Mouse (Mus musculus) liver, embryonic 12.5 days (tissue): ENCODE measurements around the gene Pcyt1a. TPM values are rescaled to one million over a fixed set of nuclear protein-coding genes. Genes with fewer than 3 reads are reported as not detected.
A peak's percentile ranks its signal among the peaks of the same experiment; 100 is the strongest.

Experiments used
- ATAC-seq: fragments of 200-750 bp; cut with Nextera tagmentation; 2 replicates; pipeline ENCODE4 v1.8.0; 2017; ENCODE audit warnings: moderate number of reproducible peaks, mild to moderate bottlenecking, moderate library complexity
- H3K27ac ChIP-seq: fragments of 300-500 bp; sonication (generic); 2 replicates; pipeline ENCODE4 v1.5.1; 2016; ENCODE audit warnings: mild to moderate bottlenecking
- H3K27me3 ChIP-seq: fragments of 300-500 bp; sonication (generic); replicated peaks from 2 replicates; pipeline ENCODE4 v1.6.1; 2016; ENCODE audit warnings: mild to moderate bottlenecking, moderate library complexity
- H3K36me3 ChIP-seq: fragments of 300-500 bp; sonication (generic); 2 replicates; pipeline ENCODE4 v1.6.1; 2016; ENCODE audit warnings: mild to moderate bottlenecking, moderate library complexity
- H3K4me1 ChIP-seq: fragments of 300-500 bp; sonication (generic); 2 replicates; pipeline ENCODE4 v1.6.1; 2016
- H3K4me2 ChIP-seq: fragments of 300-500 bp; sonication (generic); 2 replicates; pipeline ENCODE4 v1.6.1; 2016; ENCODE audit warnings: mild to moderate bottlenecking, moderate library complexity
- H3K4me3 ChIP-seq: fragments of 300-500 bp; sonication (generic); 2 replicates; pipeline ENCODE4 v1.5.1; 2016; ENCODE audit warnings: mild to moderate bottlenecking, moderate library complexity
- H3K9ac ChIP-seq: fragments of 300-500 bp; sonication (generic); 2 replicates; pipeline ENCODE4 v1.6.1; 2016; ENCODE audit warnings: mild to moderate bottlenecking, moderate library complexity
- H3K9me3 ChIP-seq: fragments of 300-500 bp; sonication (generic); replicated peaks from 2 replicates; pipeline ENCODE4 v1.6.1; 2016; ENCODE audit warnings: mild to moderate bottlenecking, moderate library complexity
- WGBS: fragments of 180-500 bp; shearing (Covaris S2); methylation state at CpG from one replicate; pipeline ENCODE4 v1.1.7; 2016; ENCODE audit not compliant: insufficient replicate concordance; 5-methylcytosine and 5-hydroxymethylcytosine counted together
- polyA plus RNA-seq: library from polyadenylated mRNA; unstranded; fragments of >200 nt; fragmentation: Nextera tagmentation; extraction: Ambion mirVana; gene quantifications from 2 replicates; pipeline ENCODE4 v1.2.1, GENCODE M21; 2016

Gene Pcyt1a
- polyA plus RNA-seq, 1 experiment from 2014 or later = 37.6 TPM

- Histone ChIP-seq H3K27ac (peak overlapping the region; percentile 100; the same call in 1 of the 2 replicates), H3K9ac (peak overlapping the region; percentile 34; the same call in 1 of the 2 replicates), H3K4me2 (no peak overlapping the region), H3K4me3 (no peak overlapping the region), H3K9me3 (no peaks in the 10 kb centered on the region), H3K36me3 (no peaks in the 10 kb centered on the region), H3K4me1 (peaks cover 62% of the 10 kb centered on the region), H3K27me3 (peaks cover 18% of the 10 kb centered on the region)
- WGBS = 80% methylated on average over 8 of the region's 8 CpGs
- ATAC-seq = no peak
Observed at GRCm38 (mm10) chr16:32506298-32506697, 75.6 kb downstream of the Pcyt1a start.

GRCm38 (mm10) chr16:32506868-32507267, 76.1 kb downstream of the Pcyt1a start:
- Histone ChIP-seq H3K4me2 (peak overlapping the region; percentile 90), H3K36me3 (no peaks in the 10 kb centered on the region), H3K27me3 (peaks cover 13% of the 10 kb centered on the region), H3K4me1 (peaks cover 68% of the 10 kb centered on the region), H3K9ac (peak overlapping the region; percentile 34), H3K9me3 (no peaks in the 10 kb centered on the region), H3K4me3 (no peak overlapping the region), H3K27ac (peak overlapping the region; percentile 100)
- ATAC-seq = no peak
- 67% methylated on average over 7 of the region's 7 CpGs for WGBS

GRCm38 (mm10) chr16:32507407-32507806, 76.7 kb downstream of the Pcyt1a start:
- Histone ChIP-seq H3K36me3 (no peaks in the 10 kb centered on the region), H3K27ac (peak overlapping the region; percentile 100), H3K9ac (peak overlapping the region; percentile 88), H3K27me3 (peaks cover 11% of the 10 kb centered on the region; the same call in 1 of the 2 replicates), H3K4me2 (peak overlapping the region; percentile 90), H3K4me3 (peak overlapping the region; percentile 53), H3K9me3 (no peaks in the 10 kb centered on the region), H3K4me1 (peaks cover 73% of the 10 kb centered on the region)
- WGBS = 11% methylated on average over 9 of the region's 9 CpGs
- peak; percentile 1; the same call in 1 of the 2 replicates for ATAC-seq

GRCm38 (mm10) chr16:32508035-32508434, 77.3 kb downstream of the Pcyt1a start:
- peak overlapping the region; percentile 90 for H3K4me2 ChIP-seq
- H3K4me3 ChIP-seq = peak overlapping the region; percentile 53
- no peaks in the 10 kb centered on the region for H3K36me3 ChIP-seq
- no peak for ATAC-seq
- peaks cover 5% of the 10 kb centered on the region; the same call in 1 of the 2 replicates for H3K27me3 ChIP-seq
- H3K27ac ChIP-seq = peak overlapping the region; percentile 100
- no peaks in the 10 kb centered on the region for H3K9me3 ChIP-seq
- H3K4me1 ChIP-seq = peaks cover 76% of the 10 kb centered on the region
- WGBS = 48% methylated on average over 5 of the region's 5 CpGs
- H3K9ac ChIP-seq = peak overlapping the region; percentile 88

GRCm38 (mm10) chr16:32508506-32509065, 77.9 kb downstream of the Pcyt1a start:
- Histone ChIP-seq H3K27me3 (0 out of 2 replicates have a peak, but pooled peaks cover 4% of the 10 kb centered on the region), H3K9ac (peak overlapping the region; percentile 88), H3K27ac (peak overlapping the region; percentile 100), H3K4me2 (peak overlapping the region; percentile 90), H3K36me3 (no peaks in the 10 kb centered on the region), H3K4me1 (peaks cover 80% of the 10 kb centered on the region), H3K4me3 (peak overlapping the region; percentile 53), H3K9me3 (no peaks in the 10 kb centered on the region)
- no peak for ATAC-seq
- WGBS = 7% methylated on average over 3 of the region's 3 CpGs

- no peaks in the 10 kb centered on the region for H3K9me3 ChIP-seq
- no peaks in the 10 kb centered on the region for H3K36me3 ChIP-seq
- H3K9ac ChIP-seq = peak overlapping the region; percentile 88
- peak overlapping the region; percentile 100 for H3K27ac ChIP-seq
- peak overlapping the region; percentile 90 for H3K4me2 ChIP-seq
- H3K4me1 ChIP-seq = peaks cover 82% of the 10 kb centered on the region
- H3K4me3 ChIP-seq = peak overlapping the region; percentile 53
- 8% methylated on average over 9 of the region's 9 CpGs for WGBS
- 0 out of 2 replicates have a peak, but pooled peaks cover 4% of the 10 kb centered on the region for H3K27me3 ChIP-seq
- ATAC-seq = peak; percentile 92
Observed at GRCm38 (mm10) chr16:32509066-32509942, 78.6 kb downstream of the Pcyt1a start.

- H3K4me2 ChIP-seq = peak overlapping the region; percentile 90
- H3K4me1 ChIP-seq = peaks cover 96% of the 10 kb centered on the region
- 34% methylated on average over 18 of the region's 18 CpGs for WGBS
Observed at GRCm38 (mm10) chr16:32510399-32511337, 79.9 kb downstream of the Pcyt1a start.

GRCm38 (mm10) chr16:32511338-32511734, 80.6 kb downstream of the Pcyt1a start:
- H3K27me3 ChIP-seq = no peaks in the 10 kb centered on the region
- peak overlapping the region; percentile 100 for H3K27ac ChIP-seq
- H3K36me3 ChIP-seq = no peaks in the 10 kb centered on the region
- peak overlapping the region; percentile 76 for H3K9ac ChIP-seq
- H3K9me3 ChIP-seq = no peaks in the 10 kb centered on the region
- ATAC-seq = no peak
- peak overlapping the region; percentile 29 for H3K4me3 ChIP-seq
- H3K4me2 ChIP-seq = peak overlapping the region; percentile 90
- WGBS = 60% methylated on average over 3 of the region's 3 CpGs
- H3K4me1 ChIP-seq = peaks cover 98% of the 10 kb centered on the region

More at GRCm38 (mm10) chr16:32510399-32511337, 79.9 kb downstream of the Pcyt1a start:
- 0 out of 2 replicates have a peak, but pooled peaks cover 1% of the 10 kb centered on the region for H3K27me3 ChIP-seq
- H3K9ac ChIP-seq = peak overlapping the region; percentile 76
- H3K36me3 ChIP-seq = no peaks in the 10 kb centered on the region
- H3K27ac ChIP-seq = peak overlapping the region; percentile 100
- H3K4me3 ChIP-seq = peak overlapping the region; percentile 29
- H3K9me3 ChIP-seq = no peaks in the 10 kb centered on the region
- no peak for ATAC-seq

GRCm38 (mm10) chr16:32511827-32512490, 81.2 kb downstream of the Pcyt1a start:
- Histone ChIP-seq H3K4me3 (no peak overlapping the region), H3K9me3 (no peaks in the 10 kb centered on the region), H3K4me1 (peaks cover 98% of the 10 kb centered on the region), H3K36me3 (no peaks in the 10 kb centered on the region), H3K27ac (peak overlapping the region; percentile 100), H3K4me2 (peak overlapping the region; percentile 90), H3K9ac (peak overlapping the region; percentile 76), H3K27me3 (no peaks in the 10 kb centered on the region)
- no peak for ATAC-seq
- WGBS = 70% methylated on average over 8 of the region's 8 CpGs

- H3K4me1 ChIP-seq = peaks cover 98% of the 10 kb centered on the region
- H3K4me3 ChIP-seq = no peak overlapping the region
- H3K36me3 ChIP-seq = no peaks in the 10 kb centered on the region
- no peak for ATAC-seq
- H3K27ac ChIP-seq = peak overlapping the region; percentile 100
- no peaks in the 10 kb centered on the region for H3K27me3 ChIP-seq
- H3K9ac ChIP-seq = peak overlapping the region; percentile 76
- peak overlapping the region; percentile 90 for H3K4me2 ChIP-seq
- 71% methylated on average over 3 of the region's 3 CpGs for WGBS
- H3K9me3 ChIP-seq = no peaks in the 10 kb centered on the region
Observed at GRCm38 (mm10) chr16:32512921-32513320, 82.2 kb downstream of the Pcyt1a start.

- Histone ChIP-seq H3K4me1 (peaks cover 98% of the 10 kb centered on the region), H3K27ac (peak overlapping the region; percentile 100), H3K27me3 (no peaks in the 10 kb centered on the region), H3K9ac (peak overlapping the region; percentile 76), H3K9me3 (no peaks in the 10 kb centered on the region), H3K4me2 (peak overlapping the region; percentile 90), H3K4me3 (no peak overlapping the region), H3K36me3 (no peaks in the 10 kb centered on the region)
- no peak for ATAC-seq
- 91% methylated on average over 6 of the region's 6 CpGs for WGBS
Observed at GRCm38 (mm10) chr16:32513401-32513800, 82.7 kb downstream of the Pcyt1a start.
